Mouse (Mus musculus) liver, embryonic 14.5 days (tissue): Measurements from ENCODE around the gene Upk3b.

ENCODE experiments used
- CTCF ChIP-seq: IDR thresholded peaks from 2 replicates; pipeline ENCODE4 v1.5.1; 2016; ENCODE audit warnings: antibody characterized with exemption, low read depth, control low read depth
- EP300 ChIP-seq: IDR thresholded peaks from 2 replicates; pipeline ENCODE4 v1.6.1; 2016; ENCODE audit warnings: antibody characterized with exemption, low read depth

GRCm38 (mm10) chr5:136049926-136050325, 11.6 kb downstream of the Upk3b start:
- TF ChIP-seq CTCF, result no peak
- no peak for TF ChIP-seq EP300
